Mouse (Mus musculus) lung, adult 2 months (tissue): ENCODE results near the gene Ubash3b. TPM values are rescaled to one million over a fixed set of nuclear protein-coding genes. Genes with fewer than 3 reads are reported as not detected.

Experiments
- DNase-seq: peaks from one replicate; pipeline ENCODE4 v3.0.0; 2022
- H3K4me1 ChIP-seq: fragments of 200-500 bp; 2 replicates; pipeline ENCODE4 v1.6.1; 2011; ENCODE audit warnings: low read length; ENCODE audit not compliant: control insufficient read depth, insufficient read depth
- H3K4me3 ChIP-seq: fragments of 200-500 bp; replicated peaks from 2 replicates; pipeline ENCODE3; 2011; ENCODE audit warnings: low read depth, mild to moderate bottlenecking, control low read depth, low read length; ENCODE audit errors: extremely low read depth
- CTCF ChIP-seq: fragments of 200-500 bp; IDR thresholded peaks from 2 replicates; pipeline ENCODE4 v1.5.1; 2011; ENCODE audit warnings: mild to moderate bottlenecking, low read length, control low read depth; ENCODE audit not compliant: insufficient read depth
- POLR2A ChIP-seq: fragments of 200-500 bp; IDR thresholded peaks from 2 replicates; pipeline ENCODE4 v1.6.1; 2011; ENCODE audit warnings: low read depth, mild to moderate bottlenecking, control low read depth, low read length, borderline replicate concordance; ENCODE audit errors: extremely low read depth
- WGBS: fragments of 180-500 bp; shearing (Covaris S2); methylation state at CpG from one replicate; pipeline ENCODE4 v1.1.7; 2018; 5-methylcytosine and 5-hydroxymethylcytosine counted together
- polyA plus RNA-seq: library from polyadenylated mRNA; depleted of rRNA; stranded (reverse); fragments of >200 nt; gene quantifications from 2 replicates; pipeline ENCODE4 v1.2.3, GENCODE M21; 2012

Ubash3b gene
- polyA plus RNA-seq, 1 experiment = 5.4 TPM

DNA sequence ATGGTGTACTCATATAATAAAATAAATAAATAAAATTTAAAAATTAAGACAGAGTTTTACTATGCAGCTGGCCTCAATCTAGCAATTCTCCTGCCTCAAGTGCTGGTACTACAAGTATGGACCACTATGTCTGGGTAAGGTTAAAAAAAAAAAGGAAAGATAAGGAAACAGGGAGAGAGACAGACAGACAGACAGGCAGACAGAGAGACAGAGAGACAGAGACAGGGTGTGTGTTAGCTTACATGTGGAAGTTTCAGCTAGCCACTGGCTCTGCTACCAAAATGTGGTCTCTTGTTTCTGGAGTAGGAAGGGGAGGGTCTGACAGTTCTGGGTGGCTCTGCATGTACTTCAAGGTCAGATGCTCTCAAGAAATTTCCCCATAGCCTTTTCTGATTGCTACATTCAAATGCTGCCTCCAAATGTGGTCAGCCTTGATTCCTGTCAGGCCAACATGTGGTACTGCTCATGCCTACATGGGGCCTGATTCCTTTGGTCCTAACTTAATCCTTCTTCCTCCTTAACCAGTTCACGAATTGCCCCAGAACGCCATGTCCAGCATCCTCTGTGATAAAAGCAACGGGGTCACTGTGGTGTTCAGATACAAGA lies 89.5 kb downstream of the Ubash3b start:
- 58% methylated on average over 3 of the region's 3 CpGs for WGBS
- TF ChIP-seq POLR2A = no peak
- no peak for TF ChIP-seq CTCF
- Histone ChIP-seq H3K4me3 (no peak overlapping the region), H3K4me1 (peaks cover 6% of the 10 kb centered on the region; the same call in 1 of the 2 replicates)
- no peak for DNase-seq

GRCm38 (mm10) chr9:41070761-41071181 lies 90.7 kb downstream of the Ubash3b start:
- peaks cover 6% of the 10 kb centered on the region; the same call in 1 of the 2 replicates for H3K4me1 ChIP-seq
- no peak overlapping the region for H3K4me3 ChIP-seq
- no peak for TF ChIP-seq CTCF
- no peak for TF ChIP-seq POLR2A
- no peak for DNase-seq
- 59% methylated on average over 5 of the region's 5 CpGs for WGBS

- Histone ChIP-seq H3K4me1 (peaks cover 6% of the 10 kb centered on the region; the same call in 1 of the 2 replicates), H3K4me3 (no peak overlapping the region)
- no peak for DNase-seq
- TF ChIP-seq POLR2A = no peak
- no peak for TF ChIP-seq CTCF
- WGBS = 79% methylated on average over 5 of the region's 5 CpGs
Measured at GRCm38 (mm10) chr9:41069509-41069908, 92.0 kb downstream of the Ubash3b start.

DNA sequence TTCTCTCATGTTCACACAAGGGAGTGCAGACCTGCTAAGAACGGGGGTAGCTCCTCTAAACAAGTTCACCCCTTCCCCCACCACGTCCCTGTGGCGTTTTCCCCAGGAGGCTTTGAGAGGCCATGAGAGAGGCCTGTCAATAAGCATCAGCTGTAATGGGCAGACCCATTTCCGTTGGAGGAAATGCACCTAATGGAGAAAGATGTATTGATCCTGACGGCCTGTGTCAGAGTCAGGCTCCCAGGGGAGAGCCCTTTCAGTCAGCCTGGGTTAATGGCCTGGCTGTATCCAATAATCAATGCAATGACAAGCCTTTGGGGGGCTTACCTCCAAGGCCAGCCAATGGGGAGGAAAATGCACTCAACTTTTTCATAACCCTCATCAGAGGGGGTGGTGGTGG lies 100.1 kb downstream of the Ubash3b start:
- TF ChIP-seq POLR2A = no peak
- TF ChIP-seq CTCF = no peak
- WGBS = 78% methylated on average over 5 of the region's 5 CpGs
- Histone ChIP-seq H3K4me1 (no peaks in the 10 kb centered on the region), H3K4me3 (no peak overlapping the region)
- no peak for DNase-seq

GRCm38 (mm10) chr9:41060617-41061016 lies 100.9 kb downstream of the Ubash3b start:
- Histone ChIP-seq H3K4me1 (no peaks in the 10 kb centered on the region), H3K4me3 (no peak overlapping the region)
- DNase-seq = no peak
- WGBS = 71% methylated on average over 6 of the region's 6 CpGs
- no peak for TF ChIP-seq POLR2A
- TF ChIP-seq CTCF = no peak

GRCm38 (mm10) chr9:41058765-41059535 lies 102.5 kb downstream of the Ubash3b start:
- WGBS = 66% methylated on average over 8 of the region's 8 CpGs
- DNase-seq = no peak
- TF ChIP-seq POLR2A = no peak
- no peak for TF ChIP-seq CTCF

GRCm38 (mm10) chr9:41054166-41054565 lies 107.3 kb downstream of the Ubash3b start:
- Histone ChIP-seq H3K4me1 (no peaks in the 10 kb centered on the region), H3K4me3 (no peak overlapping the region)
- no peak for DNase-seq
- 88% methylated on average over 9 of the region's 9 CpGs for WGBS
- TF ChIP-seq CTCF (no peak), POLR2A (no peak)

More at GRCm38 (mm10) chr9:41058765-41059535, 102.5 kb downstream of the Ubash3b start:
- no peak overlapping the region for H3K4me3 ChIP-seq
- H3K4me1 ChIP-seq = no peaks in the 10 kb centered on the region

DNA sequence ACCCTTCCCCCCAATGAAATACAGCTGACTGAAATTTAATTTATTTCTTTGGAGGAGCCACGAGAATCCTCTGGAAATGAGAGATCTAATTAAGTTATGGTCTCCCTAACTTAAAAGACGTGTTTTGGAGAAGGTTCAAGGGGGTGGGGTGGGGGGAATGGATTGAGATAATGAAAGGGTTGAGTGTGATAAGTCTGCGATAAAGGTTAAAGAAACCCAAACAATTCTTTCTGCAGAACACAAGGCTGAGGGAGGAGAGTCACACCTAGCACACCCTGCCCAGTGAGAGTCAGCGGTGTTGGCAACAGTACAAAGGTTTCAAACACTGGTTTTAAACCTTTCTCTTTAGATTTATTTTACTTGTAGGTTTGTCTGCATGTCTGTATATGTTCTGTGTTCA lies 108.0 kb downstream of the Ubash3b start:
- no peak for DNase-seq
- TF ChIP-seq POLR2A (no peak), CTCF (no peak)
- Histone ChIP-seq H3K4me3 (no peak overlapping the region), H3K4me1 (no peaks in the 10 kb centered on the region)
- WGBS = 71% methylated on average over 4 of the region's 4 CpGs

DNA sequence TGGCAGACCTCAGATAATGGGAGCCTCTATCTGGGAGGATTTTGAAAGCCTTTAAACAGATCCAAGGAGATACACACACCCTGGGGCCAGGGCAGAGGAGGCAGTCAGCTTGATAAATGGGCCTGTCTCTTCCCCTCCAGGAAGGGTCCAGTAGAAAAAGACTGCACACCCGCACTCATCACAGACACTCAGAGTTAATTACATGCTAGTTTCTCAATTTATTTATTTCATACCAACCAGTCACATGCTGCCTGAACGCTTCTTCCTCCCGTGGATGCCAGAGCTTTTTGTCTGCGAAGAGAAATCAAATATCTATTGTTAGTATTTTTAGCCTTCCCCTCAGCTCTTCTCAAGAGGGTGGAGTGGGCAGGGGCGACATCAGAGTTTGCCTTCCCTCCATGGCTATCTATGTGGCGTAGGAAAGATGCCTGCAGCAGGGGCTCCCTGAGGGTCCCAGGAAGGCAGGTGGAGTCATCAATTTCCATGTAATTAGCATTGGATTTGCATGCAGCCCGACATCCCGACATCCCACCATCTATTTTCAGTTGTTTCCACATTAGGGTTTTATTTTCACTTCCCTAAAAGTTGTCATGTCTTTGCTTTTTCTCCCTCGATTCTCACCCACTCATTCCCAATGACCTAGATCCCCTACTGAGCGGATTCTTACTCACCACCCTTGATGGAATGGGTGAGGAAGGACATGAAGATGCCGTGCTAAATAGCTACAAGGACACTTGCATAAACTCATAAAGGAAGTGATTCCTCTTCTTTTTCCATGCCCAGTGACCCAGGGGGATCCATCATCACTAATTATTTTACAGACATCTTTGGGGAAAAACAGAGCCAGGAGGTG lies 110.2 kb downstream of the Ubash3b start:
- no peak for TF ChIP-seq POLR2A
- TF ChIP-seq CTCF = no peak
- Histone ChIP-seq H3K4me1 (no peaks in the 10 kb centered on the region), H3K4me3 (no peak overlapping the region)
- DNase-seq = no peak
- 44% methylated on average over 11 of the region's 11 CpGs for WGBS
